Mouse (Mus musculus): Measurements from ENCODE around the gene Grid1. TPM values are rescaled to one million over a fixed set of nuclear protein-coding genes. Genes with fewer than 3 reads are reported as not detected.

Gene Grid1
- polyA plus RNA-seq, 1 experiment: 0.19 TPM

- H3K36me3 ChIP-seq (ENCODE audit: control insufficient read depth, insufficient read depth, low read length): no peaks in the 10 kb centered on the region
- no peak overlapping the region for H3K4me3 ChIP-seq (ENCODE audit: control insufficient read depth, insufficient read depth, low read length)
- 90% methylated on average over 12 of the region's 12 CpGs for WGBS
- no peak overlapping the region for H3K27ac ChIP-seq (ENCODE audit: control insufficient read depth, insufficient read depth, low read length)
- TF ChIP-seq POLR2A (IDR thresholded peaks at IDR 0.05; ENCODE audit: control insufficient read depth, extremely low read depth, insufficient read depth, low read length, poor library complexity) (no peak), CTCF (IDR thresholded peaks at IDR 0.05; ENCODE audit: borderline replicate concordance, control insufficient read depth, extremely low read depth, insufficient read depth, low read length, poor library complexity) (no peak)
- no peak for DNase-seq
- no peaks in the 10 kb centered on the region for H3K27me3 ChIP-seq (ENCODE audit: control insufficient read depth, insufficient read depth, low read length)
- H3K4me1 ChIP-seq (replicated peaks; ENCODE audit: control insufficient read depth, insufficient read depth, low read length): peaks cover 2% of the 10 kb centered on the region; the same call in 1 of the 2 replicates
Measured at GRCm38 (mm10) chr14:34776719-34777385, 43.1 kb upstream of the Grid1 start.

- H3K4me1 ChIP-seq (replicated peaks; ENCODE audit: control insufficient read depth, insufficient read depth, low read length): no peaks in the 10 kb centered on the region
- TF ChIP-seq POLR2A (IDR thresholded peaks at IDR 0.05; ENCODE audit: control insufficient read depth, extremely low read depth, insufficient read depth, low read length, poor library complexity) (no peak), CTCF (IDR thresholded peaks at IDR 0.05; ENCODE audit: borderline replicate concordance, control insufficient read depth, extremely low read depth, insufficient read depth, low read length, poor library complexity) (no peak)
- no peak overlapping the region for H3K27ac ChIP-seq (ENCODE audit: control insufficient read depth, insufficient read depth, low read length)
- 24% methylated on average over 10 of the region's 10 CpGs for WGBS
- no peaks in the 10 kb centered on the region for H3K27me3 ChIP-seq (ENCODE audit: control insufficient read depth, insufficient read depth, low read length)
- H3K36me3 ChIP-seq (ENCODE audit: control insufficient read depth, insufficient read depth, low read length): no peaks in the 10 kb centered on the region
- no peak overlapping the region for H3K4me3 ChIP-seq (ENCODE audit: control insufficient read depth, insufficient read depth, low read length)
- peak; percentile 70 for DNase-seq
Measured at GRCm38 (mm10) chr14:34777810-34778209, 42.1 kb upstream of the Grid1 start.

- WGBS: 90% methylated on average over 7 of the region's 7 CpGs
- no peak for TF ChIP-seq CTCF (IDR thresholded peaks at IDR 0.05; ENCODE audit: borderline replicate concordance, control insufficient read depth, extremely low read depth, insufficient read depth, low read length, poor library complexity)
- TF ChIP-seq POLR2A (IDR thresholded peaks at IDR 0.05; ENCODE audit: control insufficient read depth, extremely low read depth, insufficient read depth, low read length, poor library complexity): no peak
- Histone ChIP-seq H3K27ac (ENCODE audit: control insufficient read depth, insufficient read depth, low read length) (no peak overlapping the region), H3K4me3 (ENCODE audit: control insufficient read depth, insufficient read depth, low read length) (no peak overlapping the region), H3K27me3 (ENCODE audit: control insufficient read depth, insufficient read depth, low read length) (no peaks in the 10 kb centered on the region), H3K36me3 (ENCODE audit: control insufficient read depth, insufficient read depth, low read length) (no peaks in the 10 kb centered on the region), H3K4me1 (replicated peaks; ENCODE audit: control insufficient read depth, insufficient read depth, low read length) (no peaks in the 10 kb centered on the region)
- DNase-seq: no peak
Measured at GRCm38 (mm10) chr14:34778760-34779159, 41.1 kb upstream of the Grid1 start.

GRCm38 (mm10) chr14:34793406-34794037 lies 26.4 kb upstream of the Grid1 start:
- no peak for DNase-seq
- TF ChIP-seq POLR2A (IDR thresholded peaks at IDR 0.05; ENCODE audit: control insufficient read depth, extremely low read depth, insufficient read depth, low read length, poor library complexity) (no peak), CTCF (IDR thresholded peaks at IDR 0.05; ENCODE audit: borderline replicate concordance, control insufficient read depth, extremely low read depth, insufficient read depth, low read length, poor library complexity) (no peak)
- WGBS: 69% methylated on average over 1 of the region's 1 CpGs

GRCm38 (mm10) chr14:34810763-34811489 lies 9.0 kb upstream of the Grid1 start:
- peak; percentile 57 for DNase-seq
- no peak overlapping the region for H3K27ac ChIP-seq (ENCODE audit: control insufficient read depth, insufficient read depth, low read length)
- no peaks in the 10 kb centered on the region for H3K27me3 ChIP-seq (ENCODE audit: control insufficient read depth, insufficient read depth, low read length)
- no peak overlapping the region for H3K4me3 ChIP-seq (ENCODE audit: control insufficient read depth, insufficient read depth, low read length)
- H3K4me1 ChIP-seq (replicated peaks; ENCODE audit: control insufficient read depth, insufficient read depth, low read length): no peaks in the 10 kb centered on the region
- TF ChIP-seq POLR2A (IDR thresholded peaks at IDR 0.05; ENCODE audit: control insufficient read depth, extremely low read depth, insufficient read depth, low read length, poor library complexity): no peak
- peak; percentile 77; the same call in 1 of the 2 replicates for TF ChIP-seq CTCF (IDR thresholded peaks at IDR 0.05; ENCODE audit: borderline replicate concordance, control insufficient read depth, extremely low read depth, insufficient read depth, low read length, poor library complexity)
- H3K36me3 ChIP-seq (ENCODE audit: control insufficient read depth, insufficient read depth, low read length): no peaks in the 10 kb centered on the region
- WGBS: 20% methylated on average over 16 of the region's 16 CpGs

More at GRCm38 (mm10) chr14:34793406-34794037, 26.4 kb upstream of the Grid1 start:
- H3K4me1 ChIP-seq (replicated peaks; ENCODE audit: control insufficient read depth, insufficient read depth, low read length): no peaks in the 10 kb centered on the region
- no peaks in the 10 kb centered on the region for H3K36me3 ChIP-seq (ENCODE audit: control insufficient read depth, insufficient read depth, low read length)
- no peak overlapping the region for H3K4me3 ChIP-seq (ENCODE audit: control insufficient read depth, insufficient read depth, low read length)
- H3K27ac ChIP-seq (ENCODE audit: control insufficient read depth, insufficient read depth, low read length): no peak overlapping the region
- H3K27me3 ChIP-seq (ENCODE audit: control insufficient read depth, insufficient read depth, low read length): no peaks in the 10 kb centered on the region

GRCm38 (mm10) chr14:34811490-34811808 lies 8.5 kb upstream of the Grid1 start:
- Histone ChIP-seq H3K36me3 (ENCODE audit: control insufficient read depth, insufficient read depth, low read length) (no peaks in the 10 kb centered on the region), H3K27ac (ENCODE audit: control insufficient read depth, insufficient read depth, low read length) (no peak overlapping the region), H3K27me3 (ENCODE audit: control insufficient read depth, insufficient read depth, low read length) (no peaks in the 10 kb centered on the region), H3K4me1 (replicated peaks; ENCODE audit: control insufficient read depth, insufficient read depth, low read length) (no peaks in the 10 kb centered on the region), H3K4me3 (ENCODE audit: control insufficient read depth, insufficient read depth, low read length) (no peak overlapping the region)
- no peak for DNase-seq
- no peak for TF ChIP-seq CTCF (IDR thresholded peaks at IDR 0.05; ENCODE audit: borderline replicate concordance, control insufficient read depth, extremely low read depth, insufficient read depth, low read length, poor library complexity)
- TF ChIP-seq POLR2A (IDR thresholded peaks at IDR 0.05; ENCODE audit: control insufficient read depth, extremely low read depth, insufficient read depth, low read length, poor library complexity): no peak
- 76% methylated on average over 10 of the region's 10 CpGs for WGBS
